In genomic region chr2:26138252-26139033, GRCm38 (mm10) we compare ENCODE assay signal across 8 mouse cellular contexts. TPM values are rescaled to one million over a fixed set of nuclear protein-coding genes. Genes with fewer than 3 reads are reported as not detected.
DNase-seq lines count a peak whose midpoint lies in the region; ATAC-seq and TF ChIP-seq lines count a peak whose summit lies in the region.

No protein-coding gene starts in this region.

- no peaks in the 10 kb centered on the region for H3K27me3 ChIP-seq in heart, embryonic 16.5 days (ENCODE audit: control insufficient read depth, insufficient read depth, low read length)
- no peaks in the 10 kb centered on the region for H3K27me3 ChIP-seq in intestine, postnatal 0 days (replicated peaks; ENCODE audit: control insufficient read depth, insufficient read depth, low read length)
- H3K27me3 ChIP-seq in midbrain, embryonic 12.5 days: no peaks in the 10 kb centered on the region; the same call in 1 of the 2 replicates

- no peak for DNase-seq in heart, postnatal 36 days
- peak; percentile 66 for DNase-seq in c-Kit-positive CD71-positive TER-119-negative erythroid progenitor cells, embryonic 14.5 days (ENCODE audit: low read depth)
- DNase-seq in left cerebral cortex, postnatal 4 days: no peak
- DNase-seq in layer of hippocampus, adult 9-10 months (ENCODE audit: low spot score): no peak
- no peak for DNase-seq in Muller cell, postnatal 12 days (ENCODE audit: inconsistent ontology term)

- peaks cover 3% of the 10 kb centered on the region for H3K36me3 ChIP-seq in heart, embryonic 16.5 days (ENCODE audit: control insufficient read depth, insufficient read depth)
- peaks cover 9% of the 10 kb centered on the region; the same call in 1 of the 2 replicates for H3K36me3 ChIP-seq in intestine, postnatal 0 days (ENCODE audit: control insufficient read depth, insufficient read depth)
- H3K36me3 ChIP-seq in midbrain, embryonic 12.5 days: peaks cover 9% of the 10 kb centered on the region; the same call in 1 of the 2 replicates

- 65% methylated on average over 31 of the region's 31 CpGs for WGBS in heart, embryonic 16.5 days
- WGBS in intestine, postnatal 0 days: 79% methylated on average over 31 of the region's 31 CpGs
- WGBS in midbrain, embryonic 12.5 days: 82% methylated on average over 31 of the region's 31 CpGs

- no peak for ATAC-seq in heart, embryonic 16.5 days (replicated peaks; ENCODE audit: extremely low read depth, insufficient read depth, low FRiP score)
- ATAC-seq in intestine, postnatal 0 days: no peak
- ATAC-seq in midbrain, embryonic 12.5 days (ENCODE audit: low FRiP score, low read depth): no peak

- no peak overlapping the region for H3K27ac ChIP-seq in heart, embryonic 16.5 days (ENCODE audit: low read length)
- no peak overlapping the region for H3K27ac ChIP-seq in intestine, postnatal 0 days (ENCODE audit: low read depth, low read length)
- H3K27ac ChIP-seq in midbrain, embryonic 12.5 days (replicated peaks): no peak overlapping the region

- no peak for TF ChIP-seq CTCF in intestine, postnatal 0 days (IDR thresholded peaks at IDR 0.05; ENCODE audit: low read depth)

- H3K9me3 ChIP-seq in heart, embryonic 16.5 days (replicated peaks; ENCODE audit: control insufficient read depth, low read length): no peaks in the 10 kb centered on the region
- no peaks in the 10 kb centered on the region for H3K9me3 ChIP-seq in intestine, postnatal 0 days (ENCODE audit: control insufficient read depth)
- no peaks in the 10 kb centered on the region for H3K9me3 ChIP-seq in midbrain, embryonic 12.5 days

- H3K4me3 ChIP-seq in heart, embryonic 16.5 days (ENCODE audit: low read length): peak overlapping the region; percentile 88; the same call in 1 of the 2 replicates
- H3K4me3 ChIP-seq in intestine, postnatal 0 days (ENCODE audit: low read depth, low read length): no peak overlapping the region
- H3K4me3 ChIP-seq in midbrain, embryonic 12.5 days: peak overlapping the region; percentile 85; the same call in 1 of the 2 replicates

- intact Hi-C loops in heart, postnatal 36 days (cut with DNase I): no loop called here
- intact Hi-C loops in left cerebral cortex, postnatal 4 days (cut with DNase I): no loop called here

- H3K4me1 ChIP-seq in heart, embryonic 16.5 days (ENCODE audit: control insufficient read depth, insufficient read depth, low read length): peaks cover 20% of the 10 kb centered on the region
- H3K4me1 ChIP-seq in intestine, postnatal 0 days (replicated peaks; ENCODE audit: control insufficient read depth, insufficient read depth, low read length): peaks cover 4% of the 10 kb centered on the region
- peaks cover 29% of the 10 kb centered on the region for H3K4me1 ChIP-seq in midbrain, embryonic 12.5 days

- H3K9ac ChIP-seq in heart, embryonic 16.5 days (ENCODE audit: low read length): 0 out of 2 replicates have a peak overlapping the region, but pooled peaks have one; percentile 94
- no peak overlapping the region for H3K9ac ChIP-seq in intestine, postnatal 0 days (ENCODE audit: low read depth, low read length)
- H3K9ac ChIP-seq in midbrain, embryonic 12.5 days (replicated peaks): peak overlapping the region; percentile 89; the same call in 1 of the 2 replicates

- peak overlapping the region; percentile 89 for H3K4me2 ChIP-seq in heart, embryonic 16.5 days (ENCODE audit: low read depth, low read length)
- H3K4me2 ChIP-seq in intestine, postnatal 0 days (replicated peaks; ENCODE audit: low read depth): peak overlapping the region; percentile 91
- peak overlapping the region; percentile 94 for H3K4me2 ChIP-seq in midbrain, embryonic 12.5 days (replicated peaks)

RNA-seq across cellular contexts. Expression of gene Nacc2, which starts 15.4 kb away (rescaled TPM):
- 6.9 and 8.0 TPM in 2 replicates for polyA plus RNA-seq in heart, embryonic 16.5 days (2015; fragmentation: Nextera tagmentation; extraction: Ambion mirVana)
- total RNA-seq in heart, postnatal 36 days (2021): 10 to 100 TPM; 23.4 to 25.3 TPM
- 14.1 and 14.2 TPM in 2 replicates for polyA plus RNA-seq in intestine, postnatal 0 days (2015; fragmentation: Nextera tagmentation; extraction: Ambion mirVana)
- 8.7 and 11.1 TPM in 2 replicates for polyA plus RNA-seq in midbrain, embryonic 12.5 days (2016; fragmentation: Nextera tagmentation; extraction: Ambion mirVana)
- 10 to 100 TPM; 24.6 to 26.5 TPM for total RNA-seq in left cerebral cortex, postnatal 4 days (2021)
